Mouse (Mus musculus): Measurements from ENCODE around the gene Lypd5. TPM values are rescaled to one million over a fixed set of nuclear protein-coding genes. Genes with fewer than 3 reads are reported as not detected.

Gene Lypd5
- polyA plus RNA-seq, 1 experiment from 2014 or later, result not detected

DNA sequence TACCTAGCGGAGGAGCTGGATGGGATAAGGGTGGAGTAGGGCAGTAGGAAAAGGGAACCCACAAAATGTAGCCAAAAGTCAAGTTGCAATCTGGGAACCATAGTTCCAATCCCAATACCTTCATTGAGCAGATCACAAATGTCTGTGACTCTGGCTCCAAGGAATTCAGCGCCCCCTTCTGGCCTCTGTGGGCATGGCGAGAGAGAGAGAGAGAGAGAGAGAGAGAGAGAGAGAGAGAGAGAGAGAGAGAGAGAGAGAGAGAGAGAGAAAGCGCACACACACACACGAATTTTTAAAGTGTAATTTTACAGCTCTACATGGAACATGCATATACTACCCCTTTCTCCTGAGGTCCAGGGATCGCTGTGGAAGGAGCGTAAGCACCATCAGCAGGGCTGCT, 14.2 kb downstream of the Lypd5 start:
- Histone ChIP-seq H3K4me1 (replicated peaks) (peaks cover 48% of the 10 kb centered on the region), H3K36me3 (replicated peaks) (no peaks in the 10 kb centered on the region), H3K27me3 (peaks cover 10% of the 10 kb centered on the region; the same call in 1 of the 2 replicates), H3K27ac (replicated peaks) (no peak overlapping the region), H3K9me3 (replicated peaks) (no peaks in the 10 kb centered on the region), H3K9ac (no peak overlapping the region; the same call in 1 of the 2 replicates), H3K4me3 (replicated peaks) (no peak overlapping the region), H3K4me2 (no peak overlapping the region)
- ATAC-seq (ENCODE audit: insufficient read depth), result no peak
- 12% methylated on average over 7 of the region's 7 CpGs for whole genome bisulfite sequencing (ENCODE audit: insufficient replicate concordance)

DNA sequence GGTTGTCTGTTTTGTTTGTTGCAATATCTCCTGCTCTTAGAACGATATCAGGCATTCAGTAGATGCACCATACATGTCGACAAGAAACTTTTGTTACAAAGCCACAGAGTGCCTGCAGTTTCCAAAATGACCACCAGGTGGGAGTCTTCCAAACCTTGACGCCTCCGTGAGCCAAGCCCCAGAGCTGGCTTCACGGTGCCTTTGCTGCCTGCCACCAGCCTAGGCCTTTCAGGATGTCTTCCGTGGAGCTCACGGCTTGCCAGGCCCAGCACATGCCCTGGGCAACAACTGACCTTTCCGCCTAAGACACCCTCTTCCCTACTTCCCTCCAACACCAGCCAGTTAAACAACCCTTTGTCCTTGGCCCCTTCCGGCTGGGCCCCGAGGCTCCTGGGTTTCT, 15.8 kb downstream of the Lypd5 start:
- Histone ChIP-seq H3K27ac (replicated peaks) (peak overlapping the region; percentile 98), H3K27me3 (peaks cover 10% of the 10 kb centered on the region; the same call in 1 of the 2 replicates), H3K4me3 (replicated peaks) (no peak overlapping the region), H3K9me3 (replicated peaks) (no peaks in the 10 kb centered on the region), H3K36me3 (replicated peaks) (no peaks in the 10 kb centered on the region), H3K9ac (peak overlapping the region; percentile 45), H3K4me2 (peak overlapping the region; percentile 46), H3K4me1 (replicated peaks) (peaks cover 64% of the 10 kb centered on the region)
- 19% methylated on average over 10 of the region's 10 CpGs for WGBS (ENCODE audit: insufficient replicate concordance)
- ATAC-seq (ENCODE audit: insufficient read depth), result peak; percentile 47

DNA sequence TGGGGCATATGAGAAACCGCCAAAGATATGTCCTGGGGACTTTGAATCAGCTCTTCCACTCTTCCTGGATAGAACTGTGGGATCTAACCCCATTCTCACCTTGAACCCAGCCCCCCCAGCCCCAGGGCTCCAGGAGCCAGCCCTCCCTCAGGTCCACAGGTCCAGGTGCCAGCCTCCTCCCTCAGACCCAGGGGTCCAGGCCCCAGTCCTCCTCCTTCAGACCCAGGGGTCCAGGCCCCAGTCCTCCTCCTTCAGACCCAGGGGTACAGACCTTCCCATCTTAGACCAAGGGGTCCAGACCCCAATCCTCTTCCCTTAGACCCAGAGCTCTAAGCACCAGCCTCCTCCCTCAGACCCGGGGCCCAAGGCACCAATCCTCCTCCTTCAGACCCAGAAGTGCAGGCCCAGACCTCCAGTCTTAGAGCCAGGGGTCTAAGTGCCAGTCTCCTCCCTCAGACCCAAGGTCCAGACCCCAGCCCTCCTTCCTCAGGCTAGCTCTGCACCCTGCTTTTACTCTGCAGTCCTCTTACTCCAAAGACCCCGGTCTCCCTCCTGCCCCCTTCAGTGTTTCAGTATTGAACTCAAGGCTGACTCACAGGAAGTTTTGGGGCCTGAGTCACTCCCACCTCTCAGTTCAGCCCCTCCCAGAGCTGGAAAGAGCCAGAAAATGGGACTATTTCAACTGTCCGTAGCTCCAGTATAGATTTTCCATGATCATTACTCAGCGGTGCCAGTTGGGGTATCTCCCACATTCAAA, 16.4 kb downstream of the Lypd5 start:
- H3K4me1 ChIP-seq (replicated peaks), result peaks cover 69% of the 10 kb centered on the region

DNA sequence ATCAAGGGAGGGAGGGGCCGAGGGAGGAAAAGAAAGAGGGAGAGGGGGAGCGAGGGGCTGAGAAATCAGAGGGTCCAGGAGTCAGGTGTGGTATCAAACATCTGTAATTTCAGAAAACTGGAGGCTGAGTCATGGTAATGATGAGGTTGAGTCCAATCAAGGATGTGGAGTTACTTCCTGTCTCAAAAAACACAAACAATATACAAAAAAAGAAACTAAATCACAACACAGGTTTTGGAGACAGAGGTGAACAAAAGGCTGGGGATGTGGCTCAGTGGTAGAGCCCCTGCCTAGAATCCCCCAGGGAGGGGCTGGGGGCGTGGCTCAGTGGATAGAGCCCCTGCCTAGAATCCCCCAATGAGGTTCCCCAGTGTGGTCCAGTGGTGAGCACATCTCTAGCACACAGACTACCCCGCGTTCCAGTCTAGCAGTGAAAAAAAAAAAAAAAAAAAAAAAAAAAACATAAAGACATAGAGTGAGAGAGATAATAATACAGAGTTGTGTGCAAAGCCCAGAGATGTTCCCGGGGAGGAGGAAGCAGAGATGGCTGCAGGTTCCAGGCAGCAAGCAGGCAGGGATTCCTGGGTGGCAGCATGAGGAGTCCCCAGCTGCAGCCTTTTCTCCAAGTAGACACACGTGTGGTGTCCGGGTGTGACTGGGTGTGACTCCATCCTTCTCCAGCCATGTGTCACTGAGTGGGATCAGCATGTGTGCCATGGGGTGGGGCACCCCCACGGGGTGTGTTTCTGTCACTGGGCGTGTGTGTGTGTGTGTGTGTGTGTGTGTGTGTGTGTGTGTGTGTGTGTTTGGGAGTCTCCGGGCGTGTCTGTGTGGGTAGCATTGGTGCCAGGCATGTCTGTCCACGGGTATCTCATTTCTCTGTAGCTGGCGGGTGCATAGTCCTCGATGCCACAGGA, 18.0 kb downstream of the Lypd5 start:
- H3K4me1 ChIP-seq (replicated peaks), result peaks cover 69% of the 10 kb centered on the region
- peaks cover 10% of the 10 kb centered on the region; the same call in 1 of the 2 replicates for H3K27me3 ChIP-seq
- peak overlapping the region; percentile 98 for H3K27ac ChIP-seq (replicated peaks)
- ATAC-seq (ENCODE audit: insufficient read depth), result peak; percentile 11; the same call in 1 of the 2 replicates
- no peaks in the 10 kb centered on the region for H3K9me3 ChIP-seq (replicated peaks)
- H3K4me3 ChIP-seq (replicated peaks), result no peak overlapping the region
- peak overlapping the region; percentile 21; the same call in 1 of the 2 replicates for H3K9ac ChIP-seq
- no peaks in the 10 kb centered on the region for H3K36me3 ChIP-seq (replicated peaks)
- WGBS (ENCODE audit: insufficient replicate concordance), result 62% methylated on average over 15 of the region's 15 CpGs
- H3K4me2 ChIP-seq, result peak overlapping the region; percentile 42

More for the DNA sequence above, 16.4 kb downstream of the Lypd5 start:
- 69% methylated on average over 5 of the region's 5 CpGs for WGBS (ENCODE audit: insufficient replicate concordance)
- peak overlapping the region; percentile 45 for H3K9ac ChIP-seq
- no peak for ATAC-seq (ENCODE audit: insufficient read depth)
- H3K27ac ChIP-seq (replicated peaks), result peak overlapping the region; percentile 98
- H3K9me3 ChIP-seq (replicated peaks), result no peaks in the 10 kb centered on the region
- no peaks in the 10 kb centered on the region for H3K36me3 ChIP-seq (replicated peaks)
- peak overlapping the region; percentile 46 for H3K4me2 ChIP-seq
- no peak overlapping the region for H3K4me3 ChIP-seq (replicated peaks)
- H3K27me3 ChIP-seq, result peaks cover 10% of the 10 kb centered on the region; the same call in 1 of the 2 replicates

DNA sequence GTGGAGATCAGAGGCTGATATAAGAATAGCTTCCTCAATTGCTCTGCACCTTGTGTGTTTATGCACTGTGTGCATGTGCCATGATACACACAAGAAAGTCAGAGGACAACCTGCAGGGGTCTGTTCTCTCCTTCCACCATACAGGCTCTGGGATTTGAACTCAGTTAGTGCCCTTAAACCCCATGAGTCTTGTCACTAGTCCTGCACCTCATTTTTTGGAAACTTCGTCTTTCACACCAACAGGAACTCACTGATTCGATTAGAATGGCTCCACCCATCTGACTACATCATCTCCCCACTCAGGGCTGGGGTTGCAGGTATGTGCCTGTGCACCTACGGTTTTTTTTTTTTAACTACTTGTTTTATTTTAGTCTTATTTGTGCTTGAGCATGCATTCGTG, 19.2 kb downstream of the Lypd5 start:
- peaks cover 1% of the 10 kb centered on the region for H3K36me3 ChIP-seq (replicated peaks)
- ATAC-seq (ENCODE audit: insufficient read depth), result no peak
- H3K4me2 ChIP-seq, result 0 out of 2 replicates have a peak overlapping the region, but pooled peaks have one; percentile 92
- H3K4me1 ChIP-seq (replicated peaks), result peaks cover 79% of the 10 kb centered on the region
- H3K27me3 ChIP-seq, result peaks cover 4% of the 10 kb centered on the region; the same call in 1 of the 2 replicates
- 48% methylated on average over 4 of the region's 4 CpGs for WGBS (ENCODE audit: insufficient replicate concordance)
- no peak overlapping the region for H3K9ac ChIP-seq
- no peaks in the 10 kb centered on the region for H3K9me3 ChIP-seq (replicated peaks)
- no peak overlapping the region for H3K4me3 ChIP-seq (replicated peaks)
- peak overlapping the region; percentile 98 for H3K27ac ChIP-seq (replicated peaks)

DNA sequence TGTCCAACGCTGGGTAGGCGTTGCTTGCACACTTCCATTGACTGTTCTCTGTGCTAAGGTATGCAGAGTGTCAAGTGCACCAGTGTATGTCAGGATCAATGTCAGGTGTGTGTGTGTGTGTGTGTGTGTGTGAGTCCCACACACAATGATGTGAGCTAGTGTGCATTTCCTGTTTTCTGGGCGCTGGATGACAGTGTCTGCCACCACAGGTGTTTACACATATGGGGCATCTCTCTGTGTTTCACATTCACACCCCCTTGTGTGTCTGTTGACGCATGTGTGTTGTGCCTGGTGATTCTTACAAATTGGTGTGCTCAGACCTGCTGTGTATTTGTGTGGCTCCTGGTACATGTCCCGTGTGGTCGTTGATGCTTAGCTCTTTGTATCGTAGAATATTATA, 19.9 kb downstream of the Lypd5 start:
- no peak for ATAC-seq (ENCODE audit: insufficient read depth)
- peak overlapping the region; percentile 98 for H3K27ac ChIP-seq (replicated peaks)
- 0 out of 2 replicates have a peak, but pooled peaks cover 4% of the 10 kb centered on the region for H3K27me3 ChIP-seq
- peak overlapping the region; percentile 92 for H3K4me2 ChIP-seq
- no peaks in the 10 kb centered on the region for H3K9me3 ChIP-seq (replicated peaks)
- H3K36me3 ChIP-seq (replicated peaks), result peaks cover 8% of the 10 kb centered on the region
- WGBS (ENCODE audit: insufficient replicate concordance), result 80% methylated on average over 7 of the region's 7 CpGs
- H3K4me1 ChIP-seq (replicated peaks), result peaks cover 80% of the 10 kb centered on the region
- H3K4me3 ChIP-seq (replicated peaks), result no peak overlapping the region; the same call in 1 of the 2 replicates
- peak overlapping the region; percentile 100 for H3K9ac ChIP-seq

DNA sequence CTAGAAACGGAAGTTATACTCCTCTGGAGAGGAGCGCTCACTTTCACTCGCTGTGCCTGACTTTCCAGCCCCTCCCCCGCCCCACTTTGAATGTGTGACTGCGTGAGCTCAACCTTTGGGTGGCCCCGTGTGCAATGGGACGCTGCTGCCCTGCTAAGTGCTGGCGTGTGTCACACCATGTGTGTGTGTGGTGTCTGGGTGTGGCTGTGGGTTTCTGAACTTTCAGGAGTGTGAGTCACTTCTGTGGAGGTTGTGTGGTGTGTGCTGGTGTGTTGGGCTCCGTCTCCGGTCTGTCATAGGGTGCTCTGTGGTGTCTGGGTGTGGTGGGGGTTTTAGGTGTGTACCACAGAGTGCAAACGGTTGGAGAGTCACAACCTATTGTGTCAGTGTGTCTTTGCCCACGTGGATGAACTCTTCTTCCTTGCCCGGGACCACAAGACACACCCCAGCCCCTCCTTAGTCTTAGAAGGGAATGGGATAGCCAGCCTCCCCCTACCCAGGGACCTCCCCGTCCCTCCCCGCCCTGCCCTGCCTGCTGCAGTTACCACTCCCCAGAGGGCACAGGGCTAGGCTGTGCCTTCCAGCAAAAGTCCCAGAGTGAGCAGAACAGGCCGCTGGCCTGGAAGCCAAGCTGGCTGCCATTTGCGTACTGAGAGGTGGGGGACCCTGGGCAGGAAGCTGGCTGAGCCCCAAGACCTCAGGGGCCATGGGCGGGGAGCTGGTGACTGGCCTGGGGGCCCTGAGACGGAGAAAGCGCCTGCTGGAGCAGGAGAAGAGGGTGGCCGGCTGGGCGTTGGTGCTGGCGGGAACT, 20.9 kb downstream of the Lypd5 start, which contains the start of gene Kcnn4:
Kcnn4 (plus strand) TSS at position 533 of the 811 bp plus-strand sequence.
- Histone ChIP-seq H3K9ac (peak within 1 kb of the TSS; percentile 100), H3K9me3 (replicated peaks) (no peaks in the 10 kb centered on the region), H3K27me3 (no peaks in the 10 kb centered on the region), H3K27ac (replicated peaks) (peak within 1 kb of the TSS; percentile 98), H3K4me3 (replicated peaks) (peak within 1 kb of the TSS; percentile 86), H3K4me2 (peak within 1 kb of the TSS; percentile 92), H3K36me3 (replicated peaks) (peaks cover 18% of the 10 kb centered on the region), H3K4me1 (replicated peaks) (peaks cover 81% of the 10 kb centered on the region)
- 11% methylated on average over 23 of the region's 23 CpGs for WGBS (ENCODE audit: insufficient replicate concordance)
- ATAC-seq (ENCODE audit: insufficient read depth), result peak; percentile 57

DNA sequence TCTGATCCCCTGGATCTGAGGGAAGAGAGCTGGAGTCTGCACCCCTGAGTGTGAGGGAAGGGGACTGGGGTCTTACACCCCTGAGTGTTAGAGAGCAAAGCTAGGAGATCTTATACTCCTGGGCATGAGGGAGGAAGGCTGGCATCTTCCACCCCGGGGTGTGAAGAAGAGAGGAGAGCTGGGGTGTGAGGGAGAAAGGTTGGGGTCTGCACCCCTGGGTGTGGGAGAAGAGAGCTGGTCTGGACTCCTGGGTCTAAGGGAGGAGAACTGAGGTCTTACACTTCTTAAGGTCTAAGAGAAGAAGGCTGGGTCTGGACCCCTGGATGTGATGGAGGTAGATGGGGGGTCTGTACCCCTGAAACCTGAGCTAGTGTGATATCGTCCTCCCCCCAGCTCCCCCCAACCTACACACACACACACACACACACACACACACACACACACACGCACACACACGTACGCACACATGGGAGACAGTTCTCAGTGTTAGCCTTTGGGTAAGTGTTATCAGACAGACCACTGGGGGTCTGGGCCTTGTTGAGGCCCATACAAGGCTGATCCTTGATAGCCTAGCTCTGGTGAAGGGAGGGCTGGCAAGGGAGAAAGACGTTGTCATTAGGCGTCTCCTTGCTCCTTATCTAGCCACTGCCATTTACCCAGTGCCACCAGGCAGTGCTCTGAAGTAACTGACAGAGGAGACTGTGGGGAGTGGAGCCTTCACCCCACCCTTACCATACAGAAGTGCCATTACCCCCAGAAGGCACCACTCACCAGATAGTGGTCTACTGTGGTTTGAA, 22.2 kb downstream of the Lypd5 start:
- Histone ChIP-seq H3K4me2 (peak overlapping the region; percentile 92), H3K36me3 (replicated peaks) (peaks cover 30% of the 10 kb centered on the region), H3K9ac (peak overlapping the region; percentile 100), H3K4me3 (replicated peaks) (peak overlapping the region; percentile 86), H3K9me3 (replicated peaks) (no peaks in the 10 kb centered on the region), H3K27me3 (no peaks in the 10 kb centered on the region), H3K4me1 (replicated peaks) (peaks cover 81% of the 10 kb centered on the region), H3K27ac (replicated peaks) (peak overlapping the region; percentile 98)
- 18% methylated on average over 7 of the region's 7 CpGs for WGBS (ENCODE audit: insufficient replicate concordance)
- peak; percentile 83 for ATAC-seq (ENCODE audit: insufficient read depth)

DNA sequence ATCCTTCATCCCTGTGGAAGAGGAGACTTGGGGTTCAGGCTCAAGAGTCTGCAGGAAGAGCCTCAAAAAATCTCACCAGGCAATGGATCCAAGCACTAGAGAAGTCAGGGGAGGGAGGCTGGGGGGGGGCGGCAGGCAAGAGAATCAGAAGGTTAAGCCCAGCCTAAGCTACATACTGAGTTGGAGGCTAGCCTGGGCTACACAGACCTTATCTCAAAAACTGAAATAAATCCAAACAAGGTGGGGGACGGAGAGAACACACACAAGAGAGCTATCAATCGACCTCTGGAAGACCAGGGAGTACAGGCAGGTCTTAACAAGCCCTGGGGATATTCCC, 22.8 kb downstream of the Lypd5 start:
- Histone ChIP-seq H3K27me3 (no peaks in the 10 kb centered on the region), H3K36me3 (replicated peaks) (peaks cover 36% of the 10 kb centered on the region), H3K9me3 (replicated peaks) (no peaks in the 10 kb centered on the region), H3K4me3 (replicated peaks) (peak overlapping the region; percentile 86), H3K27ac (replicated peaks) (peak overlapping the region; percentile 98), H3K4me2 (peak overlapping the region; percentile 92), H3K9ac (peak overlapping the region; percentile 100), H3K4me1 (replicated peaks) (peaks cover 81% of the 10 kb centered on the region)
- WGBS (ENCODE audit: insufficient replicate concordance), result 8% methylated on average over 3 of the region's 3 CpGs
- no peak for ATAC-seq (ENCODE audit: insufficient read depth)

DNA sequence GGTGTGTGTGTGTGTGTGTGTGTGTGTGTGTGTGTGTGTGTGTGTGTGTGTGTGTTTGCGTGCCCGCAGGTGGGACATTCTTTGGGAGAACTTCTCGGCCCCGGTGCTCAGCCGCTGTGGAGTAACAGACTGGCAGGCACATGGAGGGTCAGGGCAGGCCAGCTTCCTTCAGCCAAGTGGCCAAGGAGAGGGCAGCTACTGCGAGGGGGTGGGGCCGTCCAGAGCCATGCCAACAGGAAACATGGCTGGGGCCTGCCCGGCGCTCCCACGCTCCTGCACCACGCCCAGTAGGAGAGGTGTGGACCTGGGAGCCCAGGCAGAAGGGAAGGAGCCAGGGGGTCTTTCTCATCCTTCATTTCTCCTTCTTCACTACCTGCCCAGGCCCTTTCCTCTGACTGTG, 23.3 kb downstream of the Lypd5 start:
- no peaks in the 10 kb centered on the region for H3K9me3 ChIP-seq (replicated peaks)
- H3K27ac ChIP-seq (replicated peaks), result peak overlapping the region; percentile 98
- peak overlapping the region; percentile 100 for H3K9ac ChIP-seq
- H3K4me1 ChIP-seq (replicated peaks), result peaks cover 81% of the 10 kb centered on the region
- 11% methylated on average over 9 of the region's 11 CpGs for WGBS (ENCODE audit: insufficient replicate concordance)
- peak overlapping the region; percentile 86 for H3K4me3 ChIP-seq (replicated peaks)
- no peaks in the 10 kb centered on the region for H3K27me3 ChIP-seq
- ATAC-seq (ENCODE audit: insufficient read depth), result peak; percentile 20
- H3K4me2 ChIP-seq, result peak overlapping the region; percentile 92
- peaks cover 37% of the 10 kb centered on the region for H3K36me3 ChIP-seq (replicated peaks)

Data from liver, embryonic 15.5 days (tissue).